Mouse (Mus musculus): ENCODE results near the gene Usp47. TPM values are rescaled to one million over a fixed set of nuclear protein-coding genes. Genes with fewer than 3 reads are reported as not detected.

Gene Usp47
- polyA plus RNA-seq, 1 experiment from 2014 or later, result 63.8 TPM

DNA sequence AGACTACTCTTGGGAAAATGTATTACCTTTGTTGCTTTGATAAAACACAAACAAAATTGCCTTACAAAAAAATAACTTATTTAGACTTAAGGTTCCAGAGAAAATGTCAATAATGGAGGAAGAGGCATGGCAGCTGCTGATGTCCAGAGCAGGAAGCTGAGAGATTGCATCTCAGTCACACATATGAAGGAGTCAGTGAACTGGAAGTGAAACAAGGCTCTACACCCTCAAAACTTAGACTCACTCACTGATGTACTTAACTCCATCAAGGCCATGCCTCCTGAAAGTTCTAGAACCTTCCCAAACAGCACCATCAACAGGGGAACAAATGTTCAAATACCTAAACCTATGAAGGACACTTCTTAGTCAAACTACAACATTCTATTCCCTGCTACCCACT is 23.9 kb upstream of the Usp47 start:
- Histone ChIP-seq H3K27ac (ENCODE audit: low read length) (no peak overlapping the region), H3K4me1 (ENCODE audit: control insufficient read depth, insufficient read depth, low read length) (no peaks in the 10 kb centered on the region), H3K36me3 (ENCODE audit: control insufficient read depth, insufficient read depth, low read length) (no peaks in the 10 kb centered on the region), H3K9me3 (replicated peaks; ENCODE audit: control insufficient read depth, low read length) (0 out of 2 replicates have a peak, but pooled peaks cover 5% of the 10 kb centered on the region), H3K4me3 (replicated peaks; ENCODE audit: low read length) (no peak overlapping the region), H3K27me3 (ENCODE audit: control insufficient read depth, insufficient read depth, low read length) (no peaks in the 10 kb centered on the region), H3K9ac (ENCODE audit: low read length) (no peak overlapping the region), H3K4me2 (ENCODE audit: low read depth, low read length) (no peak overlapping the region)
- no peak for ATAC-seq (ENCODE audit: insufficient read depth, low FRiP score)

DNA sequence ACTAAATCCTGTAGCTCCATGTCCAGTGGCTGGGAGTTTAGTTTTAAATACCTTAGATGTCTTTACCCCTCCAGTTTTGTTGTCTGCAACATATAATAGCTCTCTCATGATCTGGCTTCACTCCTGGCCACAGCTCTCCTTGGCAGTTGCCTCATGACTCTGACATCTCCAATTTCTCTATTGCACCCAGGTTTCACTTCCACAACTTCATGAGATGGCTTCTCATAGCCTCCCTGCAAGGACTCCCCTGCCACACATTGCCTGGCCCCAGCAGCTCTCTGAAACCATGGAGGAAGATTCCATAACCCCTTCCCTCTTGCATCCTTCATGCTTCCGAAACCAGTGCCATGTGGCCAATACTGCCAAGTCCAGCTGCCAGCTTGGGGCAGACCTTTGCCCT is 23.1 kb upstream of the Usp47 start:
- Histone ChIP-seq H3K36me3 (ENCODE audit: control insufficient read depth, insufficient read depth, low read length) (no peaks in the 10 kb centered on the region), H3K9me3 (replicated peaks; ENCODE audit: control insufficient read depth, low read length) (0 out of 2 replicates have a peak, but pooled peaks cover 5% of the 10 kb centered on the region), H3K4me1 (ENCODE audit: control insufficient read depth, insufficient read depth, low read length) (no peaks in the 10 kb centered on the region), H3K4me3 (replicated peaks; ENCODE audit: low read length) (no peak overlapping the region), H3K27ac (ENCODE audit: low read length) (no peak overlapping the region), H3K9ac (ENCODE audit: low read length) (no peak overlapping the region), H3K27me3 (ENCODE audit: control insufficient read depth, insufficient read depth, low read length) (no peaks in the 10 kb centered on the region), H3K4me2 (ENCODE audit: low read depth, low read length) (no peak overlapping the region)
- ATAC-seq (ENCODE audit: insufficient read depth, low FRiP score), result no peak
- 93% methylated on average over 1 of the region's 1 CpGs for WGBS

DNA sequence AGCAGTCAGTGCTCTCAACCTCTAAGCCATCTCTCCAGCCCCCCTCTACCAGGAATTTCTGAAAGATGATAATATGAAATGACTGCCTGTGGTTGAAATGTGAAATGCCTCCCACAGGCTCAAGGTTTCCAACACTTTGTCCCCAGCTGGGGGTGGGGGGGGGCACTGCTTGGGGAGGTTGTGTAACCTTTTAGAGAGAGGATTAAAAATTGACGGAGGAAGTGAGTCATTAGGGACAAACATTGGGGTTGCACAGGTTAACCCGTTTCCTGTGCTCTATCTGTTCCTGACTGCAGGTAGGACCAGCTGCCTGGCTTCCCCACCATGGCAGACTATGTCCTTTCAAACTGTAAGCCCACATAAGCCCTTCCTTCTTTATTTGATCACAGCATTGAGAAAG is 12.8 kb upstream of the Usp47 start:
- Histone ChIP-seq H3K4me2 (ENCODE audit: low read depth, low read length) (no peak overlapping the region), H3K9ac (ENCODE audit: low read length) (no peak overlapping the region), H3K27me3 (ENCODE audit: control insufficient read depth, insufficient read depth, low read length) (no peaks in the 10 kb centered on the region), H3K27ac (ENCODE audit: low read length) (no peak overlapping the region), H3K4me1 (ENCODE audit: control insufficient read depth, insufficient read depth, low read length) (peaks cover 7% of the 10 kb centered on the region), H3K4me3 (replicated peaks; ENCODE audit: low read length) (no peak overlapping the region), H3K9me3 (replicated peaks; ENCODE audit: control insufficient read depth, low read length) (no peaks in the 10 kb centered on the region), H3K36me3 (ENCODE audit: control insufficient read depth, insufficient read depth, low read length) (no peaks in the 10 kb centered on the region)
- 69% methylated on average over 2 of the region's 2 CpGs for WGBS
- no peak for ATAC-seq (ENCODE audit: insufficient read depth, low FRiP score)

DNA sequence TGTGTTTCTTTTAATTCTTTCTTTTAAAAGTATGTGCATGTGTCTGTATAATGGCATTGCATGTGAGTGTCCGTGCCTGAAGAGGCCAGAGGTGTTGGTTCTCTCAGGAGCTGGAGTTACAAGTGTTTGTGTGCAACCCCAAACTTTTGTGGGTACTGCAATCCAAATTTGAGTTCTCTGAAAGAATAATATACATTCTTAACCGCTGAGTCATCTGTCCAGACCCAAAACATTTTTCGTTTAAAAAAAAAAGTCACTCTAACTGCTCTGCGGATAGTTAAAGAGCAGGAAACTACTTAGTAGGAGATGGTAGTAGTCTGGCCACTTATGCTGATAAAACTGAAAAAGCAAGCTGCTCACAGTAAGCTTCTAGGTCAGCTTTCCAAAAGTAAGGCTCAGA is 12.3 kb upstream of the Usp47 start:
- Histone ChIP-seq H3K9me3 (replicated peaks; ENCODE audit: control insufficient read depth, low read length) (no peaks in the 10 kb centered on the region), H3K4me1 (ENCODE audit: control insufficient read depth, insufficient read depth, low read length) (peaks cover 7% of the 10 kb centered on the region), H3K4me3 (replicated peaks; ENCODE audit: low read length) (no peak overlapping the region), H3K36me3 (ENCODE audit: control insufficient read depth, insufficient read depth, low read length) (no peaks in the 10 kb centered on the region), H3K27ac (ENCODE audit: low read length) (no peak overlapping the region), H3K9ac (ENCODE audit: low read length) (no peak overlapping the region), H3K4me2 (ENCODE audit: low read depth, low read length) (no peak overlapping the region), H3K27me3 (ENCODE audit: control insufficient read depth, insufficient read depth, low read length) (no peaks in the 10 kb centered on the region)
- no peak for ATAC-seq (ENCODE audit: insufficient read depth, low FRiP score)
- 43% methylated on average over 4 of the region's 4 CpGs for WGBS

GRCm38 (mm10) chr7:112012102-112012501 is 11.2 kb upstream of the Usp47 start:
- H3K9me3 ChIP-seq (replicated peaks; ENCODE audit: control insufficient read depth, low read length), result no peaks in the 10 kb centered on the region
- WGBS, result 34% methylated on average over 5 of the region's 5 CpGs
- H3K36me3 ChIP-seq (ENCODE audit: control insufficient read depth, insufficient read depth, low read length), result no peaks in the 10 kb centered on the region
- H3K4me1 ChIP-seq (ENCODE audit: control insufficient read depth, insufficient read depth, low read length), result peaks cover 7% of the 10 kb centered on the region
- no peak overlapping the region for H3K4me3 ChIP-seq (replicated peaks; ENCODE audit: low read length)
- no peaks in the 10 kb centered on the region for H3K27me3 ChIP-seq (ENCODE audit: control insufficient read depth, insufficient read depth, low read length)
- no peak overlapping the region for H3K9ac ChIP-seq (ENCODE audit: low read length)
- no peak; the same call in 1 of the 2 replicates for ATAC-seq (ENCODE audit: insufficient read depth, low FRiP score)
- peak overlapping the region; percentile 42 for H3K27ac ChIP-seq (ENCODE audit: low read length)
- no peak overlapping the region for H3K4me2 ChIP-seq (ENCODE audit: low read depth, low read length)

DNA sequence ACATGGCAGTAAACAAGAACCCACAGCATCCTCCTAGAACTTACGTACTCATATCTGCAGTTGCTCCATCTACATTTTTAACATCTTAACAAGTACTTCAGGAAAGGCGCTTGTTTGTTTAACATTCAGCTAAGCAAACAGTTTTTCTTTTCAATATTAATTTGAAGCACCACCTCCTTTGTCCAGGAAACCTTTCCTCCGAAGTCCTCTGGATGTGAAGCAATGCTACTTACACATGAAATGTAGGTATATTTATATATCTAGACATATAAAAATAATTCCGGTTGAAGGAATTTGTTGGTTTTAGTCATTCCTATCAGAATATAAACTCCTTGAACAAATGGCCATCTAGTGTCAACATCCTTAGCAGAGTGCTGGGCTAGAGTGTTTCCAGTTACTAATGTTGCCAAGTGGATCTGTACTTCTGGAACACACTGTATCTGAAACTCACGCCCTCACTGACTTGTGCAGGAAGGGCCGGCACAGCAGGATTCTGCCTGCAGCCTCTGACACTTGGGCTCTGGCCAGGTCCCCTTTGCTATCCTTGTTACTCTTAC is 10.6 kb upstream of the Usp47 start:
- 47% methylated on average over 6 of the region's 6 CpGs for WGBS
- Histone ChIP-seq H3K27me3 (ENCODE audit: control insufficient read depth, insufficient read depth, low read length) (no peaks in the 10 kb centered on the region), H3K36me3 (ENCODE audit: control insufficient read depth, insufficient read depth, low read length) (no peaks in the 10 kb centered on the region), H3K4me1 (ENCODE audit: control insufficient read depth, insufficient read depth, low read length) (peaks cover 7% of the 10 kb centered on the region), H3K9ac (ENCODE audit: low read length) (no peak overlapping the region), H3K4me2 (ENCODE audit: low read depth, low read length) (no peak overlapping the region), H3K27ac (ENCODE audit: low read length) (peak overlapping the region; percentile 50; the same call in 1 of the 2 replicates), H3K9me3 (replicated peaks; ENCODE audit: control insufficient read depth, low read length) (no peaks in the 10 kb centered on the region), H3K4me3 (replicated peaks; ENCODE audit: low read length) (no peak overlapping the region)
- no peak for ATAC-seq (ENCODE audit: insufficient read depth, low FRiP score)

DNA sequence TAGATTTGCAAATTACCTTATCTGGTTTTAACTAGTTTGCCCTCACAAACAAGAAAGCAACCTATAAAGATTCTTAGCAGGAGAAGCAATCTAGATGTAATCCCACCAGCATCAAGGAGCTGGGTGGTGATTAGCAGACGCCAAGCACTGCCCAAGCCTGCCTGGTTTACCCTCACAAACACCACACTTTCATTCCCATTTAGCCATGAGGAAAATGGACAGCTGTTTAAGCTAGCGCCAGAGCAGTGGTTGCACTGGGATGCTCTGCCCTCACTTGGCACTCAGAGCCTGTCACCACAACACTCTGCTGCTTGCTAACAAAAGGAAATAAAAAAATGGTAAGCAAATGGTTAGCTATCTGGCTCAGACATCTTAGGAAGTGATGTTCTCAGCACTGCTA is 9.2 kb upstream of the Usp47 start:
- H3K36me3 ChIP-seq (ENCODE audit: control insufficient read depth, insufficient read depth, low read length), result no peaks in the 10 kb centered on the region
- 66% methylated on average over 2 of the region's 2 CpGs for WGBS
- no peak overlapping the region for H3K9ac ChIP-seq (ENCODE audit: low read length)
- H3K9me3 ChIP-seq (replicated peaks; ENCODE audit: control insufficient read depth, low read length), result no peaks in the 10 kb centered on the region
- no peak for ATAC-seq (ENCODE audit: insufficient read depth, low FRiP score)
- no peak overlapping the region for H3K27ac ChIP-seq (ENCODE audit: low read length)
- peaks cover 7% of the 10 kb centered on the region for H3K4me1 ChIP-seq (ENCODE audit: control insufficient read depth, insufficient read depth, low read length)
- H3K4me3 ChIP-seq (replicated peaks; ENCODE audit: low read length), result no peak overlapping the region
- H3K27me3 ChIP-seq (ENCODE audit: control insufficient read depth, insufficient read depth, low read length), result no peaks in the 10 kb centered on the region
- no peak overlapping the region for H3K4me2 ChIP-seq (ENCODE audit: low read depth, low read length)

DNA sequence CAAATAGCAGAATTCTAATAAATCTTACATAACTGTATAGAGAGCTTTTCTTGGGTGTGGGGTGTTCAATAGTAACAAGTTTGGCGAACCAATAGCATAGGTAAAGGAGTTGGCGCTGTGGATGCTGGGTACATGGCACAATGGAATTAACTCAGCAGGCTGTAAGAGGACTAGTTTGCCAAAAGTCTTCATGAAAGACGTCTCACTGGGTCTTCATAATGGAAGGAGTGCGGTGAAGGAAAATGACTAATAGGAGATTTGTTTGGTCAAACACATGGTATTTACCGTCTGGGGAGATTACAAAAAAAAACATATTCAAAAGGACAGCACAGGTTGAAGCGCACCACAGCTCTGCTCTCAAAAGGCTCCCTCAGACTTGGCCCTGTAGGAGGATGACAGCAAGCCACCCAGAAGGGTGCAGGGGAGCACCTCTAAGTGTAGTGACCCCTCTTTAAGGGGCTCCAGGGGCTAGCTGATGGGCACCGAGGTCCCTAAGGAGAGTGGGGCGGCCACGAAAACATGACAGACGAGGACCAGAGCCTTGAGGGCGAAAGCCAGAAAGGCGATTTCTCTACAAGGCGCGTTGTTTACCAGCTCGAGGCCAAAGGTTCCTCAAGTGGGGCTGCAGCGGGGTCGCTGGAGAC is 676 bp upstream of the Usp47 start:
- peaks cover 20% of the 10 kb centered on the region; the same call in 1 of the 2 replicates for H3K4me1 ChIP-seq (ENCODE audit: control insufficient read depth, insufficient read depth, low read length)
- peak overlapping the region; percentile 91 for H3K4me2 ChIP-seq (ENCODE audit: low read depth, low read length)
- no peaks in the 10 kb centered on the region for H3K36me3 ChIP-seq (ENCODE audit: control insufficient read depth, insufficient read depth, low read length)
- 17% methylated on average over 17 of the region's 17 CpGs for WGBS
- no peaks in the 10 kb centered on the region for H3K27me3 ChIP-seq (ENCODE audit: control insufficient read depth, insufficient read depth, low read length)
- H3K27ac ChIP-seq (ENCODE audit: low read length), result peak overlapping the region; percentile 98
- H3K9ac ChIP-seq (ENCODE audit: low read length), result peak overlapping the region; percentile 99
- ATAC-seq (ENCODE audit: insufficient read depth, low FRiP score), result peak; percentile 16; the same call in 1 of the 2 replicates
- H3K4me3 ChIP-seq (replicated peaks; ENCODE audit: low read length), result peak overlapping the region; percentile 92
- H3K9me3 ChIP-seq (replicated peaks; ENCODE audit: control insufficient read depth, low read length), result no peaks in the 10 kb centered on the region

- ATAC-seq (ENCODE audit: insufficient read depth, low FRiP score), result peak; percentile 69
- H3K4me3 ChIP-seq (replicated peaks; ENCODE audit: low read length), result peak overlapping the region; percentile 92
- H3K9ac ChIP-seq (ENCODE audit: low read length), result peak overlapping the region; percentile 99
- no peaks in the 10 kb centered on the region for H3K27me3 ChIP-seq (ENCODE audit: control insufficient read depth, insufficient read depth, low read length)
- H3K36me3 ChIP-seq (ENCODE audit: control insufficient read depth, insufficient read depth, low read length), result no peaks in the 10 kb centered on the region
- H3K4me2 ChIP-seq (ENCODE audit: low read depth, low read length), result peak overlapping the region; percentile 91
- peaks cover 23% of the 10 kb centered on the region for H3K4me1 ChIP-seq (ENCODE audit: control insufficient read depth, insufficient read depth, low read length)
- H3K9me3 ChIP-seq (replicated peaks; ENCODE audit: control insufficient read depth, low read length), result no peaks in the 10 kb centered on the region
- H3K27ac ChIP-seq (ENCODE audit: low read length), result peak overlapping the region; percentile 98
- WGBS, result under 1% methylated on average over 58 of the region's 58 CpGs
Measured at GRCm38 (mm10) chr7:112023601-112024445, 519 bp downstream of the Usp47 start.

Measured in stomach, embryonic 16.5 days (tissue).